Mouse (Mus musculus): ENCODE results near the gene Ccdc159.

GRCm38 (mm10) chr9:21936692-21937570 lies 9.7 kb downstream of the Ccdc159 start, which contains the start of gene Plppr2:
- peak; percentile 84 for TF ChIP-seq POLR2A (IDR thresholded peaks at IDR 0.05; ENCODE audit: borderline replicate concordance, insufficient read depth, low read length)
- no peak for TF ChIP-seq CTCF (IDR thresholded peaks at IDR 0.05; ENCODE audit: borderline replicate concordance, insufficient read depth, low read depth, low read length)
